Mouse (Mus musculus) liver, embryonic 13.5 days (tissue): ENCODE data around the gene Olfr679. TPM values are rescaled to one million over a fixed set of nuclear protein-coding genes. Genes with fewer than 3 reads are reported as not detected.
"Not testable (repeated sequence)": the region's sequence is repeated elsewhere in the genome, so short reads cannot be mapped to it uniquely, and the experiment has no call there.

Experiments
- ATAC-seq: fragments of 200-750 bp; cut with Nextera tagmentation; 2 replicates; pipeline ENCODE4 v1.8.0; 2017; ENCODE audit warnings: low read depth, mild to moderate bottlenecking, moderate number of reproducible peaks, moderate library complexity
- DNase-seq: peaks from one replicate; pipeline ENCODE4 v3.0.0; 2022
- H3K27ac ChIP-seq: fragments of 300-500 bp; sonication (generic); 2 replicates; pipeline ENCODE4 v1.5.1; 2015; ENCODE audit warnings: moderate library complexity, mild to moderate bottlenecking, inconsistent platforms
- H3K27me3 ChIP-seq: fragments of 300-500 bp; sonication (generic); 2 replicates; pipeline ENCODE4 v1.6.1; 2015; ENCODE audit warnings: mild to moderate bottlenecking, inconsistent platforms
- H3K36me3 ChIP-seq: fragments of 300-500 bp; sonication (generic); 2 replicates; pipeline ENCODE4 v1.6.1; 2015; ENCODE audit warnings: mild to moderate bottlenecking, inconsistent platforms
- H3K4me1 ChIP-seq: fragments of 300-500 bp; sonication (generic); replicated peaks from 2 replicates; pipeline ENCODE4 v1.6.1; 2015; ENCODE audit warnings: inconsistent platforms
- H3K4me2 ChIP-seq: fragments of 300-500 bp; sonication (generic); 2 replicates; pipeline ENCODE4 v1.6.1; 2015; ENCODE audit warnings: inconsistent platforms, mild to moderate bottlenecking, moderate library complexity
- H3K4me3 ChIP-seq: fragments of 300-500 bp; sonication (generic); replicated peaks from 2 replicates; pipeline ENCODE4 v1.5.1; 2015; ENCODE audit warnings: mild to moderate bottlenecking, inconsistent platforms
- H3K9ac ChIP-seq: fragments of 300-500 bp; sonication (generic); 2 replicates; pipeline ENCODE4 v1.6.1; 2015; ENCODE audit warnings: mild to moderate bottlenecking, inconsistent platforms
- H3K9me3 ChIP-seq: fragments of 300-500 bp; sonication (generic); replicated peaks from 2 replicates; pipeline ENCODE4 v1.6.1; 2016; ENCODE audit warnings: inconsistent platforms
- WGBS: fragments of 180-500 bp; shearing (Covaris S2); methylation state at CpG from one replicate; pipeline ENCODE4 v1.1.7; 2015; ENCODE audit not compliant: insufficient replicate concordance; 5-methylcytosine and 5-hydroxymethylcytosine counted together
- polyA plus RNA-seq: library from polyadenylated mRNA; unstranded; fragments of >200 nt; fragmentation: Nextera tagmentation; extraction: Ambion mirVana; gene quantifications from 2 replicates; pipeline ENCODE4 v1.2.1, GENCODE M21; 2015

The Olfr679 gene
- polyA plus RNA-seq: not detected in 2 replicates

- Histone ChIP-seq H3K36me3 (no peaks in the 10 kb centered on the region), H3K9ac (no peak within 1 kb of the TSS), H3K4me2 (no peak within 1 kb of the TSS), H3K4me1 (no peaks in the 10 kb centered on the region), H3K9me3 (no peaks in the 10 kb centered on the region), H3K4me3 (no peak within 1 kb of the TSS), H3K27ac (no peak within 1 kb of the TSS), H3K27me3 (no peaks in the 10 kb centered on the region)
- ATAC-seq (no peak), DNase-seq (no peak)
- 24% methylated on average over 1 of the region's 1 CpGs for WGBS
Observed at GRCm38 (mm10) chr7:105080905-105081304, at the start of gene Olfr679. Gene Olfr679 (plus strand): TSS chr7:105081205.

GRCm38 (mm10) chr7:105032398-105032797 lies 48.6 kb upstream of the Olfr679 start, which contains the start of gene Olfr676:
Gene Olfr676 (plus strand): TSS chr7:105032698.
- H3K9ac ChIP-seq: no peak within 1 kb of the TSS
- no peak within 1 kb of the TSS for H3K4me3 ChIP-seq
- no peaks in the 10 kb centered on the region for H3K9me3 ChIP-seq
- DNase-seq: no peak
- no peak within 1 kb of the TSS for H3K4me2 ChIP-seq
- H3K27me3 ChIP-seq: no peaks in the 10 kb centered on the region
- no peak for ATAC-seq
- no peaks in the 10 kb centered on the region for H3K4me1 ChIP-seq
- H3K27ac ChIP-seq: no peak within 1 kb of the TSS
- no peaks in the 10 kb centered on the region for H3K36me3 ChIP-seq

GRCm38 (mm10) chr7:105033836-105034235 lies 47.2 kb upstream of the Olfr679 start:
- ATAC-seq, H3K36me3 ChIP-seq: not testable (repeated sequence)

GRCm38 (mm10) chr7:105058951-105059350 lies 22.1 kb upstream of the Olfr679 start:
- Histone ChIP-seq H3K36me3 (no peaks in the 10 kb centered on the region), H3K27ac (no peak overlapping the region), H3K27me3 (no peaks in the 10 kb centered on the region), H3K4me3 (no peak overlapping the region), H3K9me3 (no peaks in the 10 kb centered on the region; the same call in 1 of the 2 replicates), H3K9ac (no peak overlapping the region), H3K4me2 (no peak overlapping the region), H3K4me1 (no peaks in the 10 kb centered on the region)
- ATAC-seq (no peak), DNase-seq (no peak)

More at GRCm38 (mm10) chr7:105033836-105034235, 47.2 kb upstream of the Olfr679 start:
- H3K4me1 ChIP-seq, H3K9me3 ChIP-seq, H3K27ac ChIP-seq, H3K27me3 ChIP-seq, DNase-seq, H3K4me2 ChIP-seq, H3K4me3 ChIP-seq, H3K9ac ChIP-seq: not testable (repeated sequence)
- WGBS: 32% methylated on average over 5 of the region's 5 CpGs

- Histone ChIP-seq H3K4me1 (no peaks in the 10 kb centered on the region), H3K9me3 (no peaks in the 10 kb centered on the region; the same call in 1 of the 2 replicates), H3K27me3 (no peaks in the 10 kb centered on the region), H3K4me2 (no peak within 1 kb of the TSS), H3K4me3 (no peak within 1 kb of the TSS), H3K27ac (no peak within 1 kb of the TSS), H3K36me3 (no peaks in the 10 kb centered on the region), H3K9ac (no peak within 1 kb of the TSS)
- WGBS: 55% methylated on average over 1 of the region's 1 CpGs
- DNase-seq (no peak), ATAC-seq (no peak)
Observed at GRCm38 (mm10) chr7:105064175-105064574, 16.8 kb upstream of the Olfr679 start, which contains the start of gene Olfr678. Gene Olfr678 (plus strand): TSS chr7:105064475.

GRCm38 (mm10) chr7:105092717-105093116 lies 11.7 kb downstream of the Olfr679 start, which contains the start of gene Olfr680-ps1:
Gene Olfr680-ps1 (minus strand): TSS chr7:105092817.
- H3K4me2 ChIP-seq, DNase-seq, H3K4me1 ChIP-seq, H3K27ac ChIP-seq, ATAC-seq, H3K36me3 ChIP-seq, H3K27me3 ChIP-seq, H3K9me3 ChIP-seq, H3K4me3 ChIP-seq, H3K9ac ChIP-seq: not testable (repeated sequence)

GRCm38 (mm10) chr7:105116536-105116935 lies 35.5 kb downstream of the Olfr679 start, which contains the start of gene Olfr681:
Gene Olfr681 (plus strand): TSS chr7:105116836.
- H3K9ac ChIP-seq: no peak within 1 kb of the TSS
- H3K4me1 ChIP-seq: no peaks in the 10 kb centered on the region
- H3K4me2 ChIP-seq: no peak within 1 kb of the TSS
- no peaks in the 10 kb centered on the region for H3K9me3 ChIP-seq
- H3K36me3 ChIP-seq: no peaks in the 10 kb centered on the region
- ATAC-seq (no peak), DNase-seq (no peak)
- no peak within 1 kb of the TSS for H3K27ac ChIP-seq
- no peak within 1 kb of the TSS for H3K4me3 ChIP-seq
- H3K27me3 ChIP-seq: no peaks in the 10 kb centered on the region

Other genes starting within 250 kb of the Olfr679 start
- gene Usp17lb, start 238.6 kb upstream of the Olfr679 start, polyA plus RNA-seq: not detected in 2 replicates
- gene Usp17la, start 224.2 kb upstream of the Olfr679 start, polyA plus RNA-seq: not detected in 2 replicates
- not detected in 2 replicates for gene Olfr665, start 203.2 kb upstream of the Olfr679 start, polyA plus RNA-seq
- gene Olfr666, start 185.3 kb upstream of the Olfr679 start, polyA plus RNA-seq: not detected in 2 replicates
- not detected in 2 replicates for gene Olfr667, start 159.7 kb upstream of the Olfr679 start, polyA plus RNA-seq
- not detected in 2 replicates for gene Olfr668, start 153.1 kb upstream of the Olfr679 start, polyA plus RNA-seq
- gene Olfr669, start 147.0 kb upstream of the Olfr679 start, polyA plus RNA-seq: not detected in 2 replicates
- not detected in 2 replicates for gene Olfr670, start 118.6 kb upstream of the Olfr679 start, polyA plus RNA-seq
- gene Olfr671, start 102.1 kb upstream of the Olfr679 start, polyA plus RNA-seq: not detected in 2 replicates
- gene Olfr672, start 79.2 kb upstream of the Olfr679 start, polyA plus RNA-seq: not detected in 2 replicates
- not detected in 2 replicates for gene Olfr675, start 52.7 kb upstream of the Olfr679 start, polyA plus RNA-seq
- gene Olfr676, start 48.5 kb upstream of the Olfr679 start, polyA plus RNA-seq: not detected in 2 replicates
- not detected in 2 replicates for gene Olfr677, start 29.8 kb upstream of the Olfr679 start, polyA plus RNA-seq
- gene Olfr678, start 16.7 kb upstream of the Olfr679 start, polyA plus RNA-seq: not detected in 2 replicates
- gene Olfr680-ps1, start 11.6 kb downstream of the Olfr679 start, polyA plus RNA-seq: not detected in 2 replicates
- gene Olfr681, start 35.6 kb downstream of the Olfr679 start, polyA plus RNA-seq: not detected in 2 replicates
- gene Olfr683, start 65.8 kb downstream of the Olfr679 start, polyA plus RNA-seq: not detected in 2 replicates
- gene Olfr684, start 82.4 kb downstream of the Olfr679 start, polyA plus RNA-seq: not detected in 2 replicates
- not detected in 2 replicates for gene Olfr685, start 104.8 kb downstream of the Olfr679 start, polyA plus RNA-seq
- not detected in 2 replicates for gene Olfr686, start 126.3 kb downstream of the Olfr679 start, polyA plus RNA-seq
- not detected in 2 replicates for gene Olfr688, start 206.9 kb downstream of the Olfr679 start, polyA plus RNA-seq
- gene Olfr689, start 230.0 kb downstream of the Olfr679 start, polyA plus RNA-seq: not detected in 2 replicates